Mouse (Mus musculus) kidney, postnatal 0 days (tissue): ENCODE measurements at regions not wholly inside any gene's neighbourhood (a gene's known extent, or its start where the extent isn't known, plus 50 kb on each side); places are given as distances from the start of the nearest gene placed in this dataset.

Source experiments
- ATAC-seq: fragments of 200-750 bp; cut with Nextera tagmentation; replicated peaks from 2 replicates; pipeline ENCODE4 v1.8.0; 2017; ENCODE audit warnings: low read depth, moderate number of reproducible peaks, moderate TSS enrichment, moderate library complexity; ENCODE audit not compliant: low FRiP score
- DNase-seq: peaks from one replicate; pipeline ENCODE4 v3.0.0-alpha.2; 2016; ENCODE audit warnings: low spot score
- H3K27ac ChIP-seq: fragments of 300-500 bp; sonication (generic); 2 replicates; pipeline ENCODE4 v1.5.1; 2014; ENCODE audit warnings: mild to moderate bottlenecking
- H3K27me3 ChIP-seq: fragments of 300-500 bp; sonication (generic); 2 replicates; pipeline ENCODE4 v1.6.1; 2014; ENCODE audit warnings: low read length, mixed read lengths; ENCODE audit not compliant: insufficient read depth
- H3K36me3 ChIP-seq: fragments of 300-500 bp; sonication (generic); 2 replicates; pipeline ENCODE4 v1.6.1; 2014; ENCODE audit warnings: low read length, mixed read lengths; ENCODE audit not compliant: insufficient read depth
- H3K4me1 ChIP-seq: fragments of 300-500 bp; sonication (generic); replicated peaks from 2 replicates; pipeline ENCODE4 v1.6.1; 2014; ENCODE audit warnings: antibody characterized with exemption, low read length, mixed read lengths; ENCODE audit not compliant: insufficient read depth
- H3K4me2 ChIP-seq: fragments of 300-500 bp; sonication (generic); 2 replicates; pipeline ENCODE4 v1.6.1; 2014; ENCODE audit warnings: mild to moderate bottlenecking, low read length, moderate library complexity, mixed read lengths
- H3K4me3 ChIP-seq: fragments of 300-500 bp; sonication (generic); replicated peaks from 2 replicates; pipeline ENCODE4 v1.5.1; 2014; ENCODE audit warnings: low read depth, low read length
- H3K9ac ChIP-seq: fragments of 300-500 bp; sonication (generic); 2 replicates; pipeline ENCODE4 v1.6.1; 2014; ENCODE audit warnings: low read depth, low read length
- H3K9me3 ChIP-seq: fragments of 300-500 bp; sonication (generic); replicated peaks from 2 replicates; pipeline ENCODE4 v1.6.1; 2016; ENCODE audit warnings: low read length, inconsistent platforms, mixed read lengths
- CTCF ChIP-seq: IDR thresholded peaks from 2 replicates; pipeline ENCODE4 v1.5.1; 2016; ENCODE audit warnings: antibody characterized with exemption, low read depth, mild to moderate bottlenecking, moderate library complexity
- WGBS: fragments of 180-500 bp; shearing (Covaris S2); extraction: QIAGEN DNeasy Blood & Tissue Kit; methylation state at CpG from one replicate; pipeline ENCODE4 v1.1.7; 2014; 5-methylcytosine and 5-hydroxymethylcytosine counted together

- Histone ChIP-seq H3K36me3 (no peaks in the 10 kb centered on the region), H3K9me3 (no peaks in the 10 kb centered on the region), H3K27ac (no peak overlapping the region), H3K4me2 (no peak overlapping the region), H3K4me1 (no peaks in the 10 kb centered on the region), H3K9ac (no peak overlapping the region), H3K4me3 (no peak overlapping the region), H3K27me3 (no peaks in the 10 kb centered on the region)
- TF ChIP-seq CTCF = no peak
- DNase-seq (no peak), ATAC-seq (no peak)
Observed at GRCm38 (mm10) chr8:6973961-6974360, 1687.1 kb downstream of the Efnb2 start.

- peak; percentile 14 for DNase-seq
- H3K4me3 ChIP-seq = no peak overlapping the region
- H3K27ac ChIP-seq = no peak overlapping the region
Observed at GRCm38 (mm10) chr8:6963006-6963799, 1697.8 kb downstream of the Efnb2 start.

GRCm38 (mm10) chr8:6958086-6958485, 1703.0 kb downstream of the Efnb2 start:
- no peak for TF ChIP-seq CTCF
- H3K4me2 ChIP-seq = no peak overlapping the region
- H3K9me3 ChIP-seq = no peaks in the 10 kb centered on the region
- no peaks in the 10 kb centered on the region for H3K4me1 ChIP-seq
- DNase-seq (no peak), ATAC-seq (no peak)
- H3K4me3 ChIP-seq = no peak overlapping the region
- no peaks in the 10 kb centered on the region for H3K27me3 ChIP-seq
- no peak overlapping the region for H3K9ac ChIP-seq
- H3K27ac ChIP-seq = no peak overlapping the region
- no peaks in the 10 kb centered on the region for H3K36me3 ChIP-seq
- WGBS = 91% methylated on average over 5 of the region's 5 CpGs

More at GRCm38 (mm10) chr8:6963006-6963799, 1697.8 kb downstream of the Efnb2 start:
- TF ChIP-seq CTCF = no peak
- Histone ChIP-seq H3K9me3 (no peaks in the 10 kb centered on the region), H3K9ac (no peak overlapping the region), H3K4me2 (no peak overlapping the region), H3K27me3 (no peaks in the 10 kb centered on the region), H3K4me1 (no peaks in the 10 kb centered on the region), H3K36me3 (no peaks in the 10 kb centered on the region)
- no peak for ATAC-seq
- WGBS = 66% methylated on average over 4 of the region's 4 CpGs

GRCm38 (mm10) chr8:6954251-6954650, 1706.8 kb downstream of the Efnb2 start:
- TF ChIP-seq CTCF = no peak
- Histone ChIP-seq H3K4me3 (no peak overlapping the region), H3K4me2 (no peak overlapping the region), H3K4me1 (no peaks in the 10 kb centered on the region), H3K36me3 (no peaks in the 10 kb centered on the region), H3K9ac (no peak overlapping the region), H3K27ac (no peak overlapping the region), H3K27me3 (no peaks in the 10 kb centered on the region), H3K9me3 (no peaks in the 10 kb centered on the region)
- DNase-seq (no peak), ATAC-seq (no peak)
- WGBS = 86% methylated on average over 7 of the region's 7 CpGs

GRCm38 (mm10) chr8:6922467-6922866, 1738.6 kb downstream of the Efnb2 start:
- Histone ChIP-seq H3K9me3 (no peaks in the 10 kb centered on the region), H3K27me3 (no peaks in the 10 kb centered on the region), H3K4me1 (no peaks in the 10 kb centered on the region), H3K4me2 (no peak overlapping the region), H3K9ac (no peak overlapping the region), H3K4me3 (no peak overlapping the region), H3K27ac (no peak overlapping the region), H3K36me3 (no peaks in the 10 kb centered on the region)
- 69% methylated on average over 1 of the region's 1 CpGs for WGBS
- DNase-seq (no peak), ATAC-seq (no peak)
- TF ChIP-seq CTCF = no peak

GRCm38 (mm10) chr8:6907682-6908081, 1753.4 kb downstream of the Efnb2 start:
- Histone ChIP-seq H3K4me1 (no peaks in the 10 kb centered on the region), H3K9me3 (no peaks in the 10 kb centered on the region), H3K36me3 (no peaks in the 10 kb centered on the region), H3K4me2 (no peak overlapping the region), H3K27me3 (no peaks in the 10 kb centered on the region), H3K9ac (no peak overlapping the region), H3K4me3 (no peak overlapping the region), H3K27ac (no peak overlapping the region)
- DNase-seq (no peak), ATAC-seq (no peak)
- 48% methylated on average over 3 of the region's 3 CpGs for WGBS
- no peak for TF ChIP-seq CTCF

GRCm38 (mm10) chr8:6891456-6891855, 1769.6 kb downstream of the Efnb2 start:
- no peak overlapping the region for H3K9ac ChIP-seq
- H3K27ac ChIP-seq = no peak overlapping the region
- TF ChIP-seq CTCF = no peak
- 64% methylated on average over 1 of the region's 1 CpGs for WGBS
- no peaks in the 10 kb centered on the region for H3K9me3 ChIP-seq
- peak; percentile 22 for DNase-seq
- no peak overlapping the region for H3K4me3 ChIP-seq
- no peaks in the 10 kb centered on the region for H3K4me1 ChIP-seq
- H3K4me2 ChIP-seq = no peak overlapping the region
- no peaks in the 10 kb centered on the region for H3K27me3 ChIP-seq
- H3K36me3 ChIP-seq = no peaks in the 10 kb centered on the region
- ATAC-seq = no peak
